Mouse (Mus musculus): ENCODE measurements around the gene Usp24. TPM values are rescaled to one million over a fixed set of nuclear protein-coding genes. Genes with fewer than 3 reads are reported as not detected.
A peak's percentile ranks its signal among the peaks of the same experiment; 100 is the strongest.

Gene Usp24
- total RNA-seq (2014; fragmentation: Nextera tagmentation) (80.2 and 84.3 TPM in 2 replicates), total RNA-seq (2017) (86.6 and 87.0 TPM in 2 replicates)

DNA sequence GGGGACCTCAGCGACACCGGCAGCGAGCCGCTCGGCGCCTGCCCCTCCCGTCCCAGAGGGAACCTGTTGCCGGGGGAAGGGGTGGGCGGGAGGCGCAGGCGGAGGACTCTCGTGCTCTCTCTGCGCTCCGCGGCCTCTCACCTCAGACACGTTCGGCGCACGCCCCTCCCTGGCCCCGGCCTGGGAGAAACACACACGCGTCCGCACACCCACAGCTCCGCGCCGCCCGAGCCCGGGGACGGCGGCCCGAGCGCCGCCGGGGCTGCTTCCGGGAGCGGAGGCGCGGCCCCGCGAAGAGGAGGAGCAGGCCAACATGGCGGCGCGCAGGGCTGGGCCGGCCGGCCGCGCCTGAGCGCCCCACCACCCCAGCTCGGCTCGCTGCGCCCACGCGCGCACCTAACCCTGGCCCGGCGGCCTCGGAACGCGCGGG is at the start of gene Usp24:
Gene Usp24 (plus strand): TSS at position 293 of the 430 bp plus-strand sequence.
- peak; percentile 65 for ATAC-seq (replicated peaks; ENCODE audit: low FRiP score, low TSS enrichment, poor library complexity, severe bottlenecking)

DNA sequence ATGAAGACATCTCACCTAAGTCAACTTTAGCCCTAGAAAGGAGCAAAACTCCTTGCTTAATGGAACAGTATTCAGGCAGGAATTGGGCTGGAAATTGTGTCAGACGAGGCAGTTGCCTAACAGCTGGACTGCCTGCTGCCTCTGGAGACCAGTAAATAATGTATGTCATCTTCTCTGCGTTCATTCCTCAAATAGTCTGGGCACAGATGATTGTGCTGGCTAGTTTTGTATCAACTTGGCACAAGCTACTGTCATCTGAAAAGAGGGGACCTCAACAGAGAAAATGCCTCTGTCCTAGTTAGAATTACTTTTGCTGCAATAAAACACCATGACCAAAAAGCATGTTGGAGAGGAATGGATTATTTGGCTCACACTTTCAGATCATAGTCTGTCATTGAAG is 39.1 kb upstream of the Usp24 start:
- no peak for ATAC-seq (replicated peaks; ENCODE audit: low FRiP score, low TSS enrichment, poor library complexity, severe bottlenecking)

DNA sequence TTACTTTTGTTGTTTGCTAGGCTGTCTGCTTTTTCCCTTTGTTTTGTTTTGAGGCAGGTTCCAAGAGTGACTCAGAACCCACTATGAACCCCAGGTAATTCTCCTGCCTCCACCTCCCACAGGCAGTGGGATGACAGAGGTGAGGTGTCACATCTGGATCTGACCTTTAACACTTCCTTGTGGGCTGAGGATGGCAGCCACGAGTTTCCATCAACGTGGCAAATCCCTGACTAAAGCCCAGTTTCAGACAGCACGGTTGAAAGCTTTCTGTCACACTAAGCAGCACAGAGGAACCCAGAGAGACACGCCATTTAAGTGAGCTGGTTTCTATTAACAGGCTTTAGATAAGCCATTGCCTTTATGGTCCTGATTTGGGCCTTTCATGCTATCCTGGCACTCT is 36.8 kb upstream of the Usp24 start:
- no peak for ATAC-seq (replicated peaks; ENCODE audit: low FRiP score, low TSS enrichment, poor library complexity, severe bottlenecking)

DNA sequence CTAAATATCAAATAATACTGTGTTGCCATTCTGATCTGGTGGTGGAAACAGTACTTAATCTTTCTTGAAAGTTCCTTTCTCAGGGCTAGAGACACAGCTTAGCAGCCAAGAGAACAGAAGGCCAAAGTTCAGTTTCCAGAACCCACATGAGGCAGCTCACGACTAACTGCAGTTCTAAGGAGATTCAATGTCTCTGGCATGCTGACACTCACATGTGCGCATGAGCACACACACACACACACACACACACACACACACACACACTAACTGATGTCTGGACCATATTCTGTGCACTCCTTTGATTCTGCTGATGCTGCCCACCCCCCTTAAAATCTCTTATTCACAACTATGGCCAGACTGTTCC is 34.9 kb upstream of the Usp24 start:
- ATAC-seq (replicated peaks; ENCODE audit: low FRiP score, low TSS enrichment, poor library complexity, severe bottlenecking) = peak; percentile 58

DNA sequence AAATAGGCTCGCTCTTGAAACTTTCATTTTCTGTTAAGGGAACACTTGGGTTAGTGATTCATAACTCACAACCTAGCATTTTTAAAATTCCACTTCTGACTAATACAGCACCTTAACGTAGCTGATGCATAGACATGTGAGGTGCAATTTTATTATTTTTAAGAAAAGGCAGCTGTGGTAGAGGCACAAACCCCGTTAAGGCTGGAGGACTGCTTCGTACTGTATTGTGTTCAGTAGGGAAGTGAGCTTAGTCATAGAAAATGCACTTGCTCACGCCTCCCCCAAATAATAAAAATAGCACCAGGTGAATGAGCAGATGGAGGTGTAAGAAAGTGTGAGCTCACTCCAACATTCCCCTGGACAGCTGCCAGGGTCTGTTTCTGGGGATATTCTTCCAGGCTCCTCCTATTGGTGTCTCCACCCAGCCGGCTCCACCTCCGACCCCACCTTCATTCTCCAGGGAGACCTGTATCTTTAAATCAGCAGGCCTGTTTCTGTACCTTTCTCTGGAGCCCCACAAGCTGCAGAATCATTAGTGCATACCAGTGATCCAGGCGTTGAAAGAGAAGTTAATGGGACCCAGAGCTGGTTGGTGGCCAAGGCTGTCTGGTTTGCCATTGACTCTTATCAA is 34.4 kb upstream of the Usp24 start:
- peak; percentile 85 for ATAC-seq (replicated peaks; ENCODE audit: low FRiP score, low TSS enrichment, poor library complexity, severe bottlenecking)

DNA sequence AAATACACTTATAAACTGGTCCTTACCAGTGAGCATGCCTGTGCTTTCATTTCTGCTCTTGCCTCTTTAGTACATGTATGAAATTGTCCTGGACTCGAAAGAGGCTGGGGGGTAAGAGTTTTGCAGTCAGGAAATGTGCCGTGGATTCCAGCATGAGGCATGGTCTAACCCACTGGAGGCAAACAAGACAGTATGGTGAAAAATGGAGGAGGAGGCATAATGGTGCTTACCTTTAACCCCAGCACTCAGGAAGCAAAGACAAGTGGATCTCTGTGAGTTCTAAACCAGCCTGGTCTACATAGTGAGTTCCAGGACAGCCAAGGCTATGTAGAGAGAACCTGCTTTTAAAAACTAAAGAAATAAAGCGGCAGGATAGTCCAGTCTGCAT is 33.9 kb upstream of the Usp24 start:
- ATAC-seq (replicated peaks; ENCODE audit: low FRiP score, low TSS enrichment, poor library complexity, severe bottlenecking) = peak; percentile 10; the same call in 1 of the 2 replicates

DNA sequence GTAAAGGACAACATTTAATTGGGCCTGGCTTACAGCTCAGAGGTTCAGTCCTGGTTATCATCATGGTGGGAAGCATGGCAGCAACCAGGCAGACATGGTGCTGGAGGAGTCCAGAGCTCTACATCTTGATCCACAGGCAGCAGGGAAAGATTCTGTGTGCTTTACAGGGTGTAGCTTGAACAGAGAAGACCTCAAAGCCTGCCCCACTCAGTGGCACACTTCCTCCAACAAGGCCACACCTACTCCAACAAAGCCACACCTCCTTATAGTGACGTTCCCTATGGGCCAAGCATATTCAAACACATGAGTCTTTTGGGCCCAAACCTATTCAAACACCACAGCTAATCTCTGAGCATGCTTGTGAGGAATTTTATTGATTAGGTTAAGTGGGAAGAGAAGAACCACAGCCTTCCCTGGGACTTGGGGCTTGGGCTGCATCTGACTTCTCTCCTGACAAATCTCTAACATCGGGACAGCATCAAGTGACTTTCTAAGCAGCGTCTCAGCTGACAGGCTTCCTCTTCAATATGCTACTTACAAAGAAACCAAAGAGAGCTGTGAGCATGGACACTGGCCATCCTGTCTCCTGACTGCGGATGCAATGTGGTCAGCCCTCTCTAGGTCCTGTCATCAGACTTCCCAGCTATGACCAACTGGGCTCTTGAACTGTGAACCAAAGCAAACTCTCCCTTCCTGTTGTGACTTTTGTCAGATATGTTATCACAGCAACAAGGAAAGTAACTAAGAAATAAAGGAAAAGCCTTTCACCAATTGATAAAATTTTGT is 28.9 kb upstream of the Usp24 start:
- no peak; the same call in 1 of the 2 replicates for ATAC-seq (replicated peaks; ENCODE audit: low FRiP score, low TSS enrichment, poor library complexity, severe bottlenecking)

DNA sequence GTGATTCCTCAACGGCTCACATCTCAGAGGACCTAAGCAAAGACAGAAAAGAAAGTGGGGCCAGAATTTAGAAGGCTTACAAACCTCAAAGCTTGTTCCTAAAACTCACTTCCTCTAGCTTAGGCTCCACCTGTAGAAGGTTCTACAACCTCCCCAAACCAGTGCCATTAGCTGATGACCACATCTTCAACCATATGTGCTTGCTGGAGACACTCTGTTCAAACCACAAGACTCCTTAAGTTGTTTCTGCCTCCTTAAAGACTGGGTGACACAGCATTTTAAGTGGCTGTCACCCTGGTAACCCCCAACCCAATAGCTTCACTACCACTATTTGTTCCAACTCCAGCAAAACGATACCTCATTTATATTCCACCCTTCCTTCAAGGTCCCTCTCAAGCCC is 25.8 kb upstream of the Usp24 start:
- no peak for ATAC-seq (replicated peaks; ENCODE audit: low FRiP score, low TSS enrichment, poor library complexity, severe bottlenecking)

DNA sequence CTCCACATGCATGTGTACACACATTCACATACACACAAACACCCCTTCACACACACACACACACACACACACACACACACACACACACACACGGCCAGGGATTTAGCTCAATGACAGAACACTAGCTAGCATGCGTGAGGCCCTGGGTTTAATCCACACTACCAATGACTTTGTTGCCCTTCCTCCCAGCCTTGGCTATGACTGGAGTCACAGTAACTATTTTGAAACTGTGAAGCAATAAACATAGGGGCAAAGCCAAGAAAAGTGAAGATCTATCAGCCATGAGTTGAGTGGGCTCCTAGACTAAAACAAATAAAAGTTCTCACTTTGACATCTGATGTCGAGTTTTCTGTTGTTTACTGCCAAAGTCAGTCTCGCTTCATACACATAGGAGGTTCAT is 23.2 kb upstream of the Usp24 start:
- no peak for ATAC-seq (replicated peaks; ENCODE audit: low FRiP score, low TSS enrichment, poor library complexity, severe bottlenecking)

DNA sequence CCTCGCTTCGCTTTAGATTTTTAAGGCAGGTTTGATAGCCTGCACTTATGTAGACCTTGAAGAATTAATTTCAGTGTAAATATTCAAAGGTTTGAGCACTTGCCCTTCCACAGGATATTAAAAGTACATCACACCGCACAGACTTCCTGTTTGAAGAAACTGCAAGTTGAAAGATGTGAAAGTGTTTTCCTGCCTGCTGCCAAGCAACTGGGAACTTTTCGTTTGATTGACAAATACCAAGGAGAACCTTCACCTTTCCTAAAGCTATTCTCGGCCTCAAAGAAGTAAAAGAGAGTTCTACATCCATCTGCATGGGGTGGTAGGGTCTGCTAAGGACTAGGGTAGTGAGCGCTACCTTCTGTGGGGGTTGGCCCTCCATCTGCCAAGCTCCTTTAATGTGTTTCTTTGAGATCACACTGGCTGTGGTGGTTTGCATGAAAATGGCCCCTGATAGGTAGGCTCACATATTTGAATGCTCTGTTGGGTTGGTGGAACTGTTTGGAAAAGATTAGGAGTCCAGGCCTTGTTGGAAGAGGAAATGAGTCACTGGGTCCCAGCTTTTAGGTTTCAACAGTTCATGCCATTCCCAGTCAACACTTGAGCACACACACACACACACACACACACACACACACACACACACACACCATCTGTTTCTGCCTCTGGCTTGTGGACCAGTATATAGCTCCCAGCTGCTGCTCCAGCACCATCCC is 22.5 kb upstream of the Usp24 start:
- ATAC-seq (replicated peaks; ENCODE audit: low FRiP score, low TSS enrichment, poor library complexity, severe bottlenecking) = 0 out of 2 replicates have a peak, but pooled peaks have one; percentile 32

DNA sequence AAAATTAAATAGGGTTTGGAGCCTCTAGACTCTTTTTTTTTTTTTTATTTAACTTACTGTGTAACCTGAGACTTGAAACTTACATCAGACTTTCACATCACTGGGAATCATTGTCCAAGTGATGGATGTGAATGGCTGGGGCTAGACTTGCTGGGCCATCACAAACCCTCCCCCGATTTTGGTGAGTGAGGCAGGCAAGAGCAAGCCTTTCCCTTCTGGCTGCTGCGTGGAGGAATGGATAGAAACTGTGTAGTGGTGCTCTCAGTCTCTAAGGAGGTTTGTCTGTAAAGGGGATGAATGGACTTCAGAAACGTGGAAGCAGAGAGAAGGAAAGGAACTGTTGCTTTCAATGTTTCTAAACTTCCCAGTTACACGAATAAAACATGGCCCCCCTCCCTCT is 20.3 kb upstream of the Usp24 start:
- ATAC-seq (replicated peaks; ENCODE audit: low FRiP score, low TSS enrichment, poor library complexity, severe bottlenecking) = no peak

DNA sequence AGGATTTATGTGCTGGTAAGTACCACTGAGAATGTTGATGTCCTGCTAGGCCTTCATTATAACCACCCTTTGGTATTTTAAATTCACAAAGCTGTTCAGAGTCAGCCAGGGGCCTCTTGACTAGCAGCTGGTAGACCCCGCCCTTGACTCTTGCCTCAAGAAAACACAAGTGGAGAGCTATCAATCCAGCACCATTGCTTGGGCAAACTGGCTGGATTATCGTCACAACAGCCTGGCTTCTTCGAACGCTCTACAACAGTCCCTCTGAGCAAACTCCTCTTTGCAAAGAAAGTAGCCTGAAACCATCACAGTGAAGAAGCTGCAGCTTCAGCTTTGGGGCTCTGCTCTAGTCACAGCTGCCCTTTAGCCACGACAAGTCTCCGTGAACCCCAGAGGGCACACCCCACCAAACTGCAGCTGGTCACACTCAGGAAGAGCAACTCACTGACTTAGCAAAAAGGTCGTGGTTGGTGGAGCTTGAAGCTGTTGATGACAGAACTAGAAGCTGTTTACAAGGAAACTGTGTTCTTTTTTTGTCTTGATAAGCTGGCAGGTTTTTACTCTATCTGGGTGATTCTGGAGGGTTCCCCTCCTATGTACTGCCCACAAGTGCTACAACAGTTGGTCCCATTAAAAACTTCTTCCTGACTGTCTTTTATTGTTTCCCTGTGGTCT is 19.5 kb upstream of the Usp24 start:
- ATAC-seq (replicated peaks; ENCODE audit: low FRiP score, low TSS enrichment, poor library complexity, severe bottlenecking) = peak; percentile 86

DNA sequence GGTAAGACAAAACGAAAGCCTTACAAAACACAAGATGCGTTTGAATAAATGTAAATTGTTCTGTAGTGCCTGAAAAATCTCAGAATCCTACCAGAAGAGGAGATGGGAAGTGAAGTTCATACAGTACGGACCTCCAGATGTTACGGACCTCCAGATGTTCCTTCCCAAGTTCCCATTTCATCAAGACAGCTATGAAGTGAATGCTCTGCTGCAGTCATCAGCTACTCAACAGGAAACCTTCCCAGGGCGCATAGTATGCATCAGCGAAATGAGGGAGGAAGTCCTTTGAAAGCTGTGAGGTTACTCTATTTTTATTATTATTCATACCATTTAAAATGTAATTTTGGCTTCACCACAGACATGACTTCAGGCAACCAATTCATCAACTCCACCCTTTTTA is 14.7 kb upstream of the Usp24 start:
- no peak for ATAC-seq (replicated peaks; ENCODE audit: low FRiP score, low TSS enrichment, poor library complexity, severe bottlenecking)

DNA sequence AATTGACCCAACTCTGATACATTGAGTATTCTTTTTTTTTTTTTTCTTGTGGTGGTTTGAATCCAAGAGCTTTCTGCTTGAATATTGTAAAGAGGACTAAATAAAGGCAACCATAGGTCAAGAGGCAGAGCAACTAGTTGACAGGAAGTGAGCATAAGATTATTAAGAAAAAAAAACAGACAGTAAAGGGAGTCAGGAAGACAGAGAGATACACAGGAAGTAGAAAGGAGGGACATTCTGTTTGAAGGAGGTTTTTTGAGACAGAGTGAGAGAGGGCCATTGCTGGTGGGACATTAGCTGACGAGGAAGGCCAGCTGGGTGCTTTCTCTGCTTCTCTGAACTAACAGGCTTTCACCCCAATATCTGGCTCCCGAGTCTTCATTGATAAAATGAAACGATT is 7.9 kb upstream of the Usp24 start:
- no peak for ATAC-seq (replicated peaks; ENCODE audit: low FRiP score, low TSS enrichment, poor library complexity, severe bottlenecking)

DNA sequence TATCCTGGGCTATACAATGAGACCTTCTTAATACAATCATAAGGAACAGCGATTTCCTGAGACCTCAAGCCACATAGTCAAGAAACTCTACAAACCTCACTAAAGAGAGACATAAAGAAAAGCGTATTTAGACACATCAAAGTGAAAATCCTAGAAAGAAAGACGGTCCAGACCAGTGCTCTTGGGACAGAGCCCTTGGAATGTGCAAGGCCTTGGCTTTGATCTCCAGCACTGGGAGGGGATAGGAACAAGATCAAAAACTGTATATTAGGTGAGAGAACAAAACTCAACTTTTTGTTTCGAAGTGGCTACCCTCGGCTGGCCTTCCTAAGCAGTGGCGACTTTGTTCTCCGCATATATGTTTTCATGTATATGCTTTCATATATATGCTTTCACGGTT is 3.4 kb upstream of the Usp24 start:
- no peak for ATAC-seq (replicated peaks; ENCODE audit: low FRiP score, low TSS enrichment, poor library complexity, severe bottlenecking)

DNA sequence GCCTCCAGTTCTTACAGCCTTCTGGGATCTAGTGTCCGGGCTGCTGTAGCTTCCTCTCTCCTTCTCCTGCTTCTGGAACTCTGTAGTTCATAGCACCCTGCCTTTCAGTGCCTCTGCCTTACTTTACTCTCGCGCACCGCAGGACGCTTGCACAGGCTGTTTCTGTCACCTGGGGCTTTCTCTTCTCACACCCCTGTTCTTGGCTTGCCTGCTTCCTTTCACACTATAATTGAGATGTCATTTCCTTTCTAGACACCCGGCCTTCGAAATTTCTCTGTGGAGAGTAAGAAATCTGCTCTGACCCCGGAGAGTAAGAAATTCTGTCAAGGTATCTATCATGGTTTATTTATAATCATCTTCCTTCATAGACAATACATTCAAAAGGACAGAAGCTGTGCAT is 2.9 kb upstream of the Usp24 start:
- no peak for ATAC-seq (replicated peaks; ENCODE audit: low FRiP score, low TSS enrichment, poor library complexity, severe bottlenecking)

DNA sequence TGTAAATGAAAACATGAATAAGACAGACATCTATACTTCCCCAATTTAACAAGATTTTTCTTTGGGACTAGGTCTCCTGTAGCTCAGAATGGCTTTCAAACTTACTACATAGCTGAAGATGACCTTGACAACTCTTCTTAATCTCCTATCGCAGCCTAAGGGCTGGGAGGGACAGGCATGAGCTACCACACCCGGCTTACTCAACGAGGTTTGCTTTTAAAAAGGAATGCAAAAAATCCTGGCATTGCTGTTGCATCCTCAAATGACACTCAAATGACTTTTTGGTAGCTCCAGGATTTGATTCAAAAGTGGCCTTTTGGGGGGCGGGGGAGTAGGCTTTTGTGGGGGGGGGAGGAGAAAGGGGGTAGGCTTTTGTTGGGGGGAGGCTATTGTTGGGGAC is 2.1 kb upstream of the Usp24 start:
- ATAC-seq (replicated peaks; ENCODE audit: low FRiP score, low TSS enrichment, poor library complexity, severe bottlenecking) = no peak

DNA sequence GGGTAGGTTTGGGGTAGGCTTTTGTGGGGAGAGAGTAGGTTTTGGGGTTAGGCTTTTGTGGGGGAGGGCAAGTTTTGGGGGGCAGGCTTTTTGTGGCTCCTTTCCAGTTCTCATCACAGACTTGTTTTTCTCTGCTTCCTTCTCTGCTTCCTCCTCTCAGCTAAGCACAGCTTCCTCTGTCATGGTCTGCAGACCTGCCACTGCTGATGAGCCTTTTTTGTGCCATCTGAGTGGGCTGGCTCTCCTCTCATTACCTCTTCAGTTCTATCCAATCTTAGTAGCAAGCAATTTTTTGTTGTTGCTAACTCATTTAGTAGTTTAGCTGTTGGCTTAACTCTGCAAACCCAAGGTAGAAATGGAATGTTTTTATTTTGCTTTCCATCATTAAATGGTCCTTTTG is 1.7 kb upstream of the Usp24 start:
- ATAC-seq (replicated peaks; ENCODE audit: low FRiP score, low TSS enrichment, poor library complexity, severe bottlenecking) = no peak

DNA sequence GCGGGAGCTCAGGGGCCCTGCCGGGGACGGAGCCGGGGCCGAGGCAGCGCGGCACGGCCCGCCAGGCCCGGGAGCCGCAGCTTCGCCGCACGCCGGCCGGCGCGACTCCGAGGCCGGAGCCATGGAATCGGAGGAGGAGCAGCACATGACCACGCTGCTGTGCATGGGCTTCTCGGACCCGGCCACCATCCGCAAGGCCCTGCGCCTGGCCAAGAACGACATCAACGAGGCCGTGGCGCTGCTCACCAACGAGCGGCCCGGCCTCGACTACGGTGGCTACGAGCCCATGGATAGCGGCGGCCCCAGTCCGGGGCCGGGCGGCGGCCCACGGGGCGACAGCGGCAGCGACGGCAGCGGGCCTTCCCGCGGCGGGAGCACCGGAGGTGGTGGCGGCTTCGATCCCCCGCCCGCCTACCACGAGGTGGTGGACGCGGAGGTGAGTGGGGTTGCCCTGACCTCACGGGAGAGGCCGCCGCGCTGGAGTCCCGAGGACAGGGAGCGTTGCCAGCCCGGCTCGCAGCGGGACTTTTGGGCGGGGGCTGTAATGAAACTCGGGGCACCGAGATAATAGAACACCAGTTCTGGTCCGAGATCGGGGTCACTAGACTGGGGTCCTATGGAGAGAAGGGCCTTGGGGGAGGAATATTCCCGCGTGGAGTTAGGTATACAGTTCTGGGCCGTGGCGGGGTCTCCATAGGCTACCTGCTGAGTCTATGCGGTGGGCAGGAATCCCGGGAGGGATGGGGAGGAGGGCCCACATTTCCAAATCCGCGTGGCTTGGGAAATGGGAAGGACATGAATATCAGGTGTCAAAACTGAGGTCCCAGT is 552 bp downstream of the Usp24 start:
- no peak for ATAC-seq (replicated peaks; ENCODE audit: low FRiP score, low TSS enrichment, poor library complexity, severe bottlenecking)

Data from megakaryocyte-erythroid progenitor cell, adult 5-6 weeks (primary cell).